Mouse (Mus musculus): Measurements from ENCODE around the gene Nt5c. TPM values are rescaled to one million over a fixed set of nuclear protein-coding genes. Genes with fewer than 3 reads are reported as not detected.
"Not testable (repeated sequence)": the region's sequence is repeated elsewhere in the genome, so short reads cannot be mapped to it uniquely, and the experiment has no call there.

Nt5c gene
- polyA plus RNA-seq, 1 experiment from 2014 or later: 90.6 TPM

- no peak for ATAC-seq (replicated peaks; ENCODE audit: low FRiP score, low read depth)
- 89% methylated on average over 15 of the region's 15 CpGs for WGBS
- H3K27ac ChIP-seq: no peak overlapping the region
Measured at GRCm38 (mm10) chr11:115455619-115456018, 36.0 kb downstream of the Nt5c start.

GRCm38 (mm10) chr11:115454822-115455221 is 36.8 kb downstream of the Nt5c start:
- H3K27me3 ChIP-seq (ENCODE audit: insufficient read depth, low read length); DNase-seq (ENCODE audit: low spot score); ATAC-seq (replicated peaks; ENCODE audit: low FRiP score, low read depth); H3K36me3 ChIP-seq (ENCODE audit: insufficient read depth, low read length); H3K4me3 ChIP-seq (replicated peaks; ENCODE audit: low read depth, low read length); H3K9me3 ChIP-seq (replicated peaks; ENCODE audit: low read length); H3K9ac ChIP-seq (ENCODE audit: low read depth, low read length); H3K4me1 ChIP-seq (replicated peaks; ENCODE audit: insufficient read depth, low read length); H3K4me2 ChIP-seq (ENCODE audit: low read length); H3K27ac ChIP-seq: not testable (repeated sequence)
- WGBS: 93% methylated on average over 6 of the region's 6 CpGs

More at GRCm38 (mm10) chr11:115455619-115456018, 36.0 kb downstream of the Nt5c start:
- Histone ChIP-seq H3K36me3 (ENCODE audit: insufficient read depth, low read length) (no peaks in the 10 kb centered on the region), H3K9ac (ENCODE audit: low read depth, low read length) (no peak overlapping the region), H3K4me3 (replicated peaks; ENCODE audit: low read depth, low read length) (no peak overlapping the region), H3K27me3 (ENCODE audit: insufficient read depth, low read length) (no peaks in the 10 kb centered on the region), H3K4me2 (ENCODE audit: low read length) (no peak overlapping the region), H3K9me3 (replicated peaks; ENCODE audit: low read length) (no peaks in the 10 kb centered on the region), H3K4me1 (replicated peaks; ENCODE audit: insufficient read depth, low read length) (no peaks in the 10 kb centered on the region)
- TF ChIP-seq CTCF (IDR thresholded peaks at IDR 0.05; ENCODE audit: low read depth): peak; percentile 37; the same call in 1 of the 2 replicates
- DNase-seq (ENCODE audit: low spot score): no peak

GRCm38 (mm10) chr11:115453306-115453705 is 38.4 kb downstream of the Nt5c start:
- TF ChIP-seq CTCF (IDR thresholded peaks at IDR 0.05; ENCODE audit: low read depth): no peak
- no peak for DNase-seq (ENCODE audit: low spot score)
- Histone ChIP-seq H3K9ac (ENCODE audit: low read depth, low read length) (no peak overlapping the region), H3K4me2 (ENCODE audit: low read length) (no peak overlapping the region), H3K36me3 (ENCODE audit: insufficient read depth, low read length) (no peaks in the 10 kb centered on the region), H3K9me3 (replicated peaks; ENCODE audit: low read length) (no peaks in the 10 kb centered on the region), H3K27ac (peak overlapping the region; percentile 60), H3K4me3 (replicated peaks; ENCODE audit: low read depth, low read length) (no peak overlapping the region), H3K27me3 (ENCODE audit: insufficient read depth, low read length) (no peaks in the 10 kb centered on the region), H3K4me1 (replicated peaks; ENCODE audit: insufficient read depth, low read length) (no peaks in the 10 kb centered on the region; the same call in 1 of the 2 replicates)
- WGBS: 57% methylated on average over 4 of the region's 4 CpGs
- no peak for ATAC-seq (replicated peaks; ENCODE audit: low FRiP score, low read depth)

DNA sequence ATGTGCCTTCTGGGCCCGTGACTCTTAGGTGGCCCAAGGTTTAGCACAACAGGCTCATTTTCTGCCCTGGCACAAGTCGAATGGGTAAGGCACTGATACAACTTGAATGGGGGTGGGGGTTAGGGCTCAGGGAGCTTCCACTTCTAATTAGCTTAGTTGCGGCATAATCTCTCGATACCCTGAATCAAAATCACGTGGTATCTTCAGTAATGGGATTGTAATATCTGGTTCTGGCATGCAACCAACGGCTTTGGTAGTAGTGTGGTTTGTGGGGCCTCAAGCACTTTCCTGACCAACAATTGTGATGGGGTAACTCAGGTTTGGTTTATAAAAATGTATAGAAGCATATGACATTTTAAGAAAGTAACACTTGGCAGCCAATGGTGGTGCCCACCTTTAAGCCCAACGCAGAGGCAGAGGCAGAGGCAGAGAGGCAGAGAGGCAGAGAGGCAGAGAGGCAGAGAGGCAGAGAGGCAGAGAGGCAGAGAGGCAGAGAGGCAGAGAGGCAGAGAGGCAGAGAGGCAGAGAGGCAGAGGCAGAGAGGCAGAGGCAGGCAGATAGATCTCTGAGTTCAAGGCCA is 39.3 kb downstream of the Nt5c start:
- Histone ChIP-seq H3K4me3 (replicated peaks; ENCODE audit: low read depth, low read length) (no peak overlapping the region), H3K9ac (ENCODE audit: low read depth, low read length) (no peak overlapping the region), H3K9me3 (replicated peaks; ENCODE audit: low read length) (no peaks in the 10 kb centered on the region), H3K27ac (peak overlapping the region; percentile 60; the same call in 1 of the 2 replicates), H3K4me1 (replicated peaks; ENCODE audit: insufficient read depth, low read length) (peaks cover 2% of the 10 kb centered on the region; the same call in 1 of the 2 replicates), H3K36me3 (ENCODE audit: insufficient read depth, low read length) (no peaks in the 10 kb centered on the region), H3K27me3 (ENCODE audit: insufficient read depth, low read length) (no peaks in the 10 kb centered on the region), H3K4me2 (ENCODE audit: low read length) (no peak overlapping the region)
- no peak for TF ChIP-seq CTCF (IDR thresholded peaks at IDR 0.05; ENCODE audit: low read depth)
- DNase-seq (ENCODE audit: low spot score) (no peak), ATAC-seq (replicated peaks; ENCODE audit: low FRiP score, low read depth) (no peak)
- WGBS: 79% methylated on average over 7 of the region's 7 CpGs

DNA sequence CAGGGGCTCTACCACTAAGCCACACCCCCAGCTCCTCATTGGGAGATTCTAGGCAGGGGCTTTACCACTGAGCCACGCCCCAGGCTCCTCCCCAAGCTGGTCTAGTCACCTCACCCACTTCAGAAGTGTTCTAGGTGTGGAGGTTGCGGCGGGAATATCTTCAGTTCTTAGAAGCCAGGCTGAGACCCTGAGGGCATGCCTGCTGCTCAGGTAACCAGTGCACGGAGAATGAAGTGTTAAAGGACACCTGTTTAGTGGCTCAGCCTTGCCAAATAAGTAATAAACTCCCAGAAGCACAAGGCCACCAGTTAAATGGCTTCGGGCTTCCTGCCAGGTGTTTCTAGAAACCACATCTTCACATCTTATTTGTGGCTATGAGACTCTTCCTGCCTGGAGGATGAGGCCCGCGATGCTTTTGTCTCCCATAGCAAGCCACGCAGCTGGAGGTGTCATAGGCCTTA is 39.9 kb downstream of the Nt5c start:
- Histone ChIP-seq H3K9ac (ENCODE audit: low read depth, low read length) (no peak overlapping the region), H3K4me1 (replicated peaks; ENCODE audit: insufficient read depth, low read length) (peaks cover 2% of the 10 kb centered on the region; the same call in 1 of the 2 replicates), H3K9me3 (replicated peaks; ENCODE audit: low read length) (no peaks in the 10 kb centered on the region), H3K36me3 (ENCODE audit: insufficient read depth, low read length) (no peaks in the 10 kb centered on the region), H3K27ac (0 out of 2 replicates have a peak overlapping the region, but pooled peaks have one; percentile 9), H3K27me3 (ENCODE audit: insufficient read depth, low read length) (no peaks in the 10 kb centered on the region), H3K4me2 (ENCODE audit: low read length) (no peak overlapping the region), H3K4me3 (replicated peaks; ENCODE audit: low read depth, low read length) (no peak overlapping the region)
- no peak for TF ChIP-seq CTCF (IDR thresholded peaks at IDR 0.05; ENCODE audit: low read depth)
- ATAC-seq (replicated peaks; ENCODE audit: low FRiP score, low read depth) (no peak), DNase-seq (ENCODE audit: low spot score) (no peak)
- 72% methylated on average over 8 of the region's 8 CpGs for WGBS

- Histone ChIP-seq H3K4me2 (ENCODE audit: low read length) (no peak overlapping the region), H3K27me3 (ENCODE audit: insufficient read depth, low read length) (no peaks in the 10 kb centered on the region), H3K27ac (peak overlapping the region; percentile 89), H3K4me1 (replicated peaks; ENCODE audit: insufficient read depth, low read length) (peaks cover 2% of the 10 kb centered on the region; the same call in 1 of the 2 replicates), H3K4me3 (replicated peaks; ENCODE audit: low read depth, low read length) (no peak overlapping the region), H3K9me3 (replicated peaks; ENCODE audit: low read length) (no peaks in the 10 kb centered on the region), H3K36me3 (ENCODE audit: insufficient read depth, low read length) (no peaks in the 10 kb centered on the region), H3K9ac (ENCODE audit: low read depth, low read length) (no peak overlapping the region)
- WGBS: 51% methylated on average over 7 of the region's 7 CpGs
- TF ChIP-seq CTCF (IDR thresholded peaks at IDR 0.05; ENCODE audit: low read depth): no peak
- no peak for ATAC-seq (replicated peaks; ENCODE audit: low FRiP score, low read depth)
- DNase-seq (ENCODE audit: low spot score): no peak
Measured at GRCm38 (mm10) chr11:115450176-115450575, 41.5 kb downstream of the Nt5c start.
